Mouse (Mus musculus) ES-Bruce4 (cell line): ENCODE results near the gene Hoxd12. TPM values are rescaled to one million over a fixed set of nuclear protein-coding genes. Genes with fewer than 3 reads are reported as not detected.
A peak's percentile ranks its signal among the peaks of the same experiment; 100 is the strongest.

Source experiments
- H3K27ac ChIP-seq: 2 replicates; pipeline ENCODE4 v1.5.1; 2012; ENCODE audit warnings: low read length, inconsistent platforms; ENCODE audit not compliant: insufficient read depth
- H3K27me3 ChIP-seq: 2 replicates; pipeline ENCODE4 v1.6.1; 2012; ENCODE audit warnings: mild to moderate bottlenecking, low read length, inconsistent platforms; ENCODE audit not compliant: control insufficient read depth, poor library complexity, insufficient read depth, severe bottlenecking
- H3K36me3 ChIP-seq: 2 replicates; pipeline ENCODE4 v1.6.1; 2012; ENCODE audit warnings: inconsistent platforms, mild to moderate bottlenecking, low read length, moderate library complexity; ENCODE audit not compliant: control insufficient read depth, poor library complexity, insufficient read depth, severe bottlenecking
- H3K4me1 ChIP-seq: one replicate; pipeline ENCODE4 v1.8.1; 2011; ENCODE audit warnings: low read length; ENCODE audit not compliant: control insufficient read depth, insufficient read depth
- H3K4me3 ChIP-seq: 2 replicates; pipeline ENCODE4 v1.5.1; 2011; ENCODE audit warnings: low read depth, mild to moderate bottlenecking, low read length
- H3K9ac ChIP-seq: 2 replicates; pipeline ENCODE4 v1.6.1; 2012; ENCODE audit warnings: low read depth, mild to moderate bottlenecking, inconsistent platforms; ENCODE audit not compliant: poor library complexity, severe bottlenecking
- H3K9me3 ChIP-seq: replicated peaks from 2 replicates; pipeline ENCODE4 v1.6.1; 2012; ENCODE audit warnings: mild to moderate bottlenecking, low read length, inconsistent platforms; ENCODE audit not compliant: control insufficient read depth, poor library complexity, insufficient read depth, severe bottlenecking
- CTCF ChIP-seq: IDR thresholded peaks from one replicate; pipeline ENCODE4 v1.8.1; 2011; ENCODE audit warnings: low read depth, low read length
- EP300 ChIP-seq: IDR thresholded peaks from 2 replicates; pipeline ENCODE4 v1.6.1; 2011; ENCODE audit warnings: low read depth, low read length; ENCODE audit not compliant: insufficient read depth
- POLR2A ChIP-seq: IDR thresholded peaks from one replicate; pipeline ENCODE4 v1.8.1; 2011; ENCODE audit warnings: low read length; ENCODE audit not compliant: insufficient read depth
- polyA plus RNA-seq: library from polyadenylated mRNA; stranded (reverse); fragments of >200 nt; gene quantifications from 2 replicates; pipeline ENCODE4 v1.2.4, GENCODE M21; 2011; ENCODE audit warnings: low read depth; ENCODE audit not compliant: missing spikeins, insufficient read depth, insufficient read length

Hoxd12 gene
- polyA plus RNA-seq, 1 experiment: not detected

GRCm38 (mm10) chr2:74695813-74696430 is 21.1 kb downstream of the Hoxd12 start:
- TF ChIP-seq CTCF (no peak), POLR2A (no peak), EP300 (no peak)
- peaks cover 67% of the 10 kb centered on the region for H3K27me3 ChIP-seq
- H3K9ac ChIP-seq: no peak overlapping the region
- H3K27ac ChIP-seq: no peak overlapping the region
- H3K9me3 ChIP-seq: no peaks in the 10 kb centered on the region
- no peak overlapping the region for H3K4me3 ChIP-seq
- no peaks in the 10 kb centered on the region for H3K4me1 ChIP-seq
- no peaks in the 10 kb centered on the region for H3K36me3 ChIP-seq

- H3K27me3 ChIP-seq: peaks cover 68% of the 10 kb centered on the region
- H3K27ac ChIP-seq: no peak overlapping the region
- H3K9ac ChIP-seq: no peak overlapping the region
- H3K4me3 ChIP-seq: no peak overlapping the region
- TF ChIP-seq CTCF (no peak), EP300 (no peak), POLR2A (no peak)
- no peaks in the 10 kb centered on the region for H3K36me3 ChIP-seq
- no peaks in the 10 kb centered on the region for H3K4me1 ChIP-seq
- no peaks in the 10 kb centered on the region for H3K9me3 ChIP-seq
Measured at GRCm38 (mm10) chr2:74696442-74697335, 21.9 kb downstream of the Hoxd12 start.

- TF ChIP-seq CTCF (no peak), EP300 (no peak), POLR2A (no peak)
- Histone ChIP-seq H3K9ac (peak within 1 kb of the TSS; percentile 59), H3K27ac (no peak within 1 kb of the TSS), H3K27me3 (peaks cover 60% of the 10 kb centered on the region), H3K4me3 (peak within 1 kb of the TSS; percentile 54), H3K36me3 (no peaks in the 10 kb centered on the region), H3K4me1 (no peaks in the 10 kb centered on the region), H3K9me3 (no peaks in the 10 kb centered on the region)
Measured at GRCm38 (mm10) chr2:74697567-74698121, 22.8 kb downstream of the Hoxd12 start, which contains the start of gene Hoxd9. TSS of gene Hoxd9 (plus strand) at chr2:74697727.

GRCm38 (mm10) chr2:74698201-74699052 is 23.6 kb downstream of the Hoxd12 start:
- H3K4me3 ChIP-seq: peak overlapping the region; percentile 54
- no peaks in the 10 kb centered on the region for H3K9me3 ChIP-seq
- TF ChIP-seq EP300 (no peak), CTCF (no peak), POLR2A (no peak)
- H3K27me3 ChIP-seq: peaks cover 56% of the 10 kb centered on the region
- no peaks in the 10 kb centered on the region for H3K4me1 ChIP-seq
- no peak overlapping the region for H3K27ac ChIP-seq
- H3K36me3 ChIP-seq: no peaks in the 10 kb centered on the region
- peak overlapping the region; percentile 59 for H3K9ac ChIP-seq

- H3K27ac ChIP-seq: no peak overlapping the region
- H3K27me3 ChIP-seq: peaks cover 56% of the 10 kb centered on the region
- no peak overlapping the region for H3K9ac ChIP-seq
- no peaks in the 10 kb centered on the region for H3K4me1 ChIP-seq
- H3K36me3 ChIP-seq: no peaks in the 10 kb centered on the region
- no peak overlapping the region for H3K4me3 ChIP-seq
- H3K9me3 ChIP-seq: no peaks in the 10 kb centered on the region
- no peak for TF ChIP-seq POLR2A
- TF ChIP-seq CTCF: no peak
- TF ChIP-seq EP300: no peak
Measured at GRCm38 (mm10) chr2:74699053-74699430, 24.2 kb downstream of the Hoxd12 start.
